Mouse (Mus musculus) CD4-positive, CD25-positive, alpha-beta regulatory T cell, adult 2 months (primary cell): ENCODE data around the gene Numa1.
A peak's percentile ranks its signal among the peaks of the same experiment; 100 is the strongest.

Experiments
- DNase-seq: peaks from one replicate; pipeline ENCODE4 v3.0.0-alpha.2; 2012; ENCODE audit warnings: low read depth, low spot score

The Numa1 gene

DNA sequence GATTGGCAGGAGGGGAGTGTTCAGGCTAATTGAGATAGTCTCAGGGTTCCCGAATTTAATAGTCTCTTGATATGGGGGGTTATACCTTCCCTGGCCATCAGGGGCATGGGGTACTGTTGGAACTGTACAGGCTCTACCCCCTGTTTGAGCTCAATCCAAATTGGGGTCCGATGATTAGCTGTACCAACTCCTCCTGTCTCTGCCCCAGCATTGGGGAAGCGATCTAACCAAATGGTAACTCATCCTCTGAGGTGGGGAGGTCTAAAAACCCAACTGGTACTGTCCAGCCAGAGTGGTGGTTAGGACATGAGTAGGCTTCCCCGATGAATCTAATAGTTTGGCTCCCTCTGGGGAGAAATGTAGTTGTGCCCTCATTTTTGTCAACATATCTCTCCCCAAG lies 3.1 kb downstream of the Numa1 start:
- no peak for DNase-seq

DNA sequence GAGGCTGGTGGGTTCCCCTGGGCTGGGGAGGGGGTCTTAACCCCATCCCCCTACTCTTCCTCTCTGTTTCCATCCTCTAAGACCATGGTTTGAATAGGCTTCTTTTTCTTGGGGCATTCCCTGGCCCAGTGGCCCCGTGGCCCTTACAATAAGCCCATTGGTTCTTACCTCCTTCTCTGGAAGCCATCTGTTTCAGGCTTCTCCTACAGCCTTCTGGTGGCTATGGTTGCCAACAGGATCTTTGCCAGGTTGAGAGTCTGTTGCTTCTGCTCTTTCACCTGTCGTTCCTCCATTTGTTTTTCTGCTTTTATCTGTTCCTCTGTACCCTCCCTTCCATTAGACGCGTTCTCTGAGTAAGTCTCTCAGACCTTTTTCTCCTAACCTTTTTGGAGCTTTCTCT lies 3.7 kb downstream of the Numa1 start:
- DNase-seq = no peak

DNA sequence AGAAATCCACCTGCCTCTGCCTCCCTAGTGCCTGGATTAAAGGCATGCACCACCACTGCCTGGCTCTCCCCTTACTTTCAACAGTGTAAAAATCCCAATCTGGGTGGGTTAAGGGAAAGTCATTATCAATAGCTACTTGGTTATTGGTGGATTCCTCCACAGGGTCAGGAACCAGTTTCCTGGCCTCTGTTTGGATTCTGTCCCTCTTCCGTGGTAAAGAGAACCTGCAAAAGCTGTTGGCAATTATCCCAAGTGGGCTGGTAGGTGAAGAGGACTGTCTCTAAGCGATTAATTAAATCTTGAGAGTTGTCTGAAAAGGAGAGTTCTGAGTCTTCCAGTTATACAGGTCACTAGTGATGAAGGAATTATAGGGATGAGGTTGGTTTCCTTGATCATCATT lies 4.4 kb downstream of the Numa1 start:
- no peak for DNase-seq

DNA sequence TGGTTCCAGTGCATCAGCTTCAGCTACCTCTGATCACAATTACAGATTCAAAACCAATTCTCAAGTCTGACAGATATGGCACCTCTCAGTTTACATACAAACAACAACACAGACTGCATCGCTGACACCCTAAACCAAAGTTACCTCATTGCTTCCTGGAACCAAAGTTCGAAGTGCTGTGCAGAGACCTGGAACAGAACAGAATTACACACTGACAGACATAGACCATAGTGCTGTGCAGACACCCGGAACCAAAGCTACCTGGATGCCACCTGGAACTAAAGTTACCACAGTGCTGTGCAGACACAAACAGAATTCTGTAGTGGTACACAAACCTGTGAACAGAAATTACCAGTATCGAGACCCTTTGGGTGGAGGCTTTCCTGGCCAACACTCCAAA lies 5.8 kb downstream of the Numa1 start:
- no peak for DNase-seq

DNA sequence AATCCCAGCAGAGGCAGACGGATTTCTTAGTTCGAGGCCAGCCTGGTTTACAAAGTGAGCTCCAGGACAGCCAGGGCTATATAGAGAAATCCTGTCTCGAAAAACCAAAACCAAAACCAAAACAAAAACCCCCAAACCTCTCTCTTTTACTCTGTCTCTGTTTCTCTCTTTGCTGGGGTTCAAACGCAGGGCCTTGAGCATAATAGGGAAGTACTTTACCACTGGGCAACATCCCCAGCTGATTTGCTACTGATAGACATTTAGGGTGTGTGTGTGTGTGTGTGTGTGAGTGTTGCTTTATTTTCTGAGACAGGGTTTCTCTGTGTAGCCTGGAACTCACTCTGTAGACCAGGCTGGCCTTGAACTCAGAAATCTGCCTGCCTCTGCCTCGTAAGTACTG lies 15.1 kb downstream of the Numa1 start:
- peak; percentile 15 for DNase-seq

DNA sequence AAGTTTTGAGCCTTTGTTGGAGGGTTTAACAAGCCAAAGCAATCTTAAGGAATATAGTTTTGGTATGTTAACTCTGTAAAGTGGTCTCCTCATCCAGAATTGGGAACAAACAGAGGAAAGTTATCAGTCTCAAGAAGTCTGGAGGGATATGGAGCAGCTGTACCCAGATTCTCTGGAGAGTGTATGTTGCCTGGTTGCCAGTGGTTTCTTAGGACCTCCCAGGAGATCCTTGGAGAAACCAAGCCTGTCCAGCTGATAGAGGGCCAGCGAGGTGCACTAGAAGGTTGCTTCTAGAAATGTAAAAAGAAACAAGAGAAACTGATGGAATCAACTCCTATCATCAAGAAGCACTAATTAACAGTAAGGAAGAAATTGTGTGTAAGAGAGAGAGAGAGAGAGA lies 17.7 kb downstream of the Numa1 start:
- DNase-seq = no peak

DNA sequence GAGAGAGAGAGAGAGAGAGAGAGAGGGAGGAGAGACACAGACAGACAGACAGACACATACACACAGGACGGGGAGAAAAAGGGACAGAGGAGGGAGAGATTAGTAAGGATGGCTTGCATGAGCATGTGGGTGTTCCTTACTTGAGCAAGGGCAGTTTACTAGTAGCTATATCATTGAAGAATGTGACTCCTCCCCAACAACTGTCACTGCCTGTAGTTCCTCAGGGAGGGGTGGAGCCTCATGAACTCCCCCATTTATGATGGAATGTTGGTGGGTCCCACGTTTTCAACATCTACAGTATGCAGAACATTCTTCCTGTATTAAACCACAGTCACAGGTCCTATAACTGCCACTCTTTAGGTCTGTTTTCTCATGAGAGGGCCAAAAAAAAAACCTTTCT lies 18.2 kb downstream of the Numa1 start:
- DNase-seq = no peak

DNA sequence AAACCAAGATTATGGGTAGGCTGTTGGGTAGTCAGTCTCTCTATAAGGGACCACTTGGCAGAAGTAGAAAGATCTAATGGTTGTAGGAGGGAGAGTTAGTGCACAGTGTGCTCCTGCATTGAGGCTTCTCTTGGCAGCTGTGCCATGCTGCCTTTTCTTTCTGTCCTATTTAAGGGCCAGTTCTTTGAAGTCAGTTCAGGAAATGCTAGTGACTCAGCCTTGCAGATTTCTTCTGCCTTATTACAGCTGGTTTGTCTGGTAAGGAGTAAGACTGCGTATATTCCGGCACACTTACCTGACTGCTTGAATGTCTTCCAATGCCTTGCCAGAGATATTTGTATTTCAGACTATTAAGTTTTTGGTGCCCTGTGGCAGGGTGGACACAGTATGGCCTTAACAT lies 20.3 kb downstream of the Numa1 start:
- no peak for DNase-seq

DNA sequence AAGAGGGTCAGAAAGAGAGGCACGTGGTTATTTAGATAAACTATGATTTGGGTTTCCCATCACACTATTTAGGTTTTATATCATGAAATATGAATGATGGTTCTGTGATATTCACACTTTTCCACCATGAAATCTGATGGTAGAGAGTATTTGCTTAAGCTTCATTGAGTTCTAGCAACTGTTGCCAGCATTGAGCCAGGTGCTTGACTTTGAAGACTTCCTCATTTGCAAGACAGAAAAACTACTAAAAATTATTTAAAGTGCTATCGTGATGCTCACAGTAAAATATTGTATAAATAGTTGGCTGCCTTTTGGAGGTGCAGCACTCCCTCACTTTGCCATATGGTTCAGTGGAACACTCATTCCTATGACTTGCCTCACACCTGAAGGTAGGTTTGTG lies 21.4 kb downstream of the Numa1 start:
- DNase-seq = no peak

DNA sequence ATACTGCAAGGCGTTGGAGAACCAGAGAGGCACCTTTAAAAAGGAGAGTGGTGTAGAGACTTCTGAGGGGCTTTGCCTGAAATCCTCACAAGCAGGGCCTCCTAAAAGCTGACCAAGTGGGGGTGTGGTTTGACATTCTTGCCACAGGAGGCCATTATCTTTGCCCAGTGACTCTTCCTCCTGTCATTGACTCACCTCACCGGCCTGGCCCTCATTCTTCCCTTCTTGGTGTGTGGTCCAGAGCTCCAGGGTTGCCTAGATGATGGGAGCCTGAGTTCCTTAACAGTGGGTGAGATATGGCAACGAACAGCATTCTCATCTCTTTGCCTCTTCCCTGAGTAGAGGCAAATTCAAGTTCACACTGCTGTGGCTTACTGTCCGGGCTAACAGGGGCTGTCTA lies 22.0 kb downstream of the Numa1 start:
- DNase-seq = no peak

DNA sequence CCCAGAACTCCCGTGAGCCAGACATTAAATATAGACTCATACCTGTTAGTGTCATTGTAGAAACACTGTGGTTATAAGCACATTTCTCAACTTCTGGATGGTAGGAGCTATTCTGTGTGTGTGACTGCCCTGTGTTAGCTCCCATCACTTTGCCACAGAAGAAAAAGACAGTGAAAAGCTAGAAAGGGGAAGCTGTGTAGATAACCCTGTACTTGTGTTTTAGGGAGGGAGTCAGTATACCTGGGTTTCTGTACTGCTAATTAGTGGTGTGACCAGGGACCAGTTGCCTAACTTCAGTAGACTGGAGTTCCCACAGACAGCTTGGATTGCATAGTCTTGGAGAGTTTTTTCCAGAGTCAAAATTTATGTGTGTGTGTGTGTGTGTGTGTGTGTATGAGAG lies 22.6 kb downstream of the Numa1 start:
- DNase-seq = no peak

DNA sequence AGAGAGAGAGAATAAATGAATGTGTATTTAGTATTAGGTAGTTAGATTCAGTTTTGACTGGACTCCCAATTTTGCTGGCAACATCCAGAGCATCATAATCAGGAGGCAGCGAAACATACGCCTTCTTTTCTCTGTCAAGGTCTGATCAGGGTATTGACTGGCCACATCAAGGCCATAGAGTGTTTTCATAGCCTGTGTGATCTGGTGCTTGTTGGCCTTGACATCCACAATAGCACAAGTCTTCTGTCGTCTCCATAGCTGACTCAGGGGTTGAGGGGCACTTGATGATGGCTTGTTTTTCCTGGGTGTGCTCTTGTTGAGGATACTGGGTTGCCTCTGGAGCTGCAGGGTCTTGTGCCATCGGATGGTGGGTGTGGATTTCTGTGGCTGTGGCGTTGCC lies 23.0 kb downstream of the Numa1 start:
- no peak for DNase-seq

DNA sequence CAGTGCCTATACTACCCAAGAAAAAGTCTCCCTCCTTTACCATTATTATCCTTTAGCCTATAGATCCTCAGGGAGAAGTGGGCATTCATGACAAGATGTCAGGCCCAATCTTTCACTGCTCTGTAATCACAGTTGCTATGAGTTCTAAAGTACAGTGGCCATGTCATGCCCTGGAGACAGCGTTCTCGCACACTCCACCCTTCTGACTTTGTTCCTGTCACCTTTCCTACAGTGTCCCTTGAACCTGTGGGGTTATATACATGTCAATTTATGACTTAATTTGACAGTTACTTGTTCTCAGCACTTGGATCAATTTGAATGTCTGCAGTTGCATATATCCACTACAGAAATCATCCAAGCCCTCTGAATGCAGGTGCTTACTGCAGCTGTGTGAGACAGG lies 28.9 kb downstream of the Numa1 start:
- no peak for DNase-seq

DNA sequence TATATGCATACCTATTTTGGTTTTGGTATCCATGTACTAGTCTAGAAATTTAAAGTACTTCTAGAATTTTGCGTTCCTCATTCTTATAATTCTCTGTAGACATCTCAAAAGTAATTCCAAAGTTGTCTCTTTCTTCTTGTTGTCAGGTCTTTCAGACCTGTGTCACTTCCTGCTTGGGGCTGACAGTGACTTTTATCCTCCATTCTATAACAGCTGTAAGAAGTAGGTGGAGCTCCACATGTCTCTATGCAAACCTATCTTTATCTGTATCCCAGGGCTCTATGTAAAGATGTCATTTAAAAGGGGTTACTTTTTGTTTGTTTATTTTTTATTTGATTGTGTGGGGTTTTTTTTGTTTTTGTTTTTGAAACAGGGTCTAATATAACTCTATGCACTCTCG lies 29.7 kb downstream of the Numa1 start:
- DNase-seq = peak; percentile 32

DNA sequence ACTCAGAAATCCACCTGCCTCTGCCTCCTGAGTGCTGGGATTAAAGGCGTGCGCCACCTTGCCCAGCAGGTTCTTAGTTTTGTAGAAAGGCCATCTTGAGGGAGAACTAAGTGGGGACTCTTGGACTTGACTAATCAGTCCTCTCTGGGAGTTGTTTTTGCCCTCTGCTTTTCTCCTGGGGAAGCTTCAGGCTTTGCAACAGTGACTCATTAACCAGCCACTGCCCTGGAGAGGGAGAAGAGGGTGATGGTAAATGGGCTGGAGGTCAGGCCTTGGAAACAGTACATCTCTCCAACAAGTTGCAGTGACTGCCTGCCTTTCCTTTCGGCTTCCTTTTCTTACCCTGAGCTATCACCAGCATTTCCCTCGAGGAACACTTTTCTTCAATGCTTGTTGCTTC lies 30.6 kb downstream of the Numa1 start:
- no peak for DNase-seq

DNA sequence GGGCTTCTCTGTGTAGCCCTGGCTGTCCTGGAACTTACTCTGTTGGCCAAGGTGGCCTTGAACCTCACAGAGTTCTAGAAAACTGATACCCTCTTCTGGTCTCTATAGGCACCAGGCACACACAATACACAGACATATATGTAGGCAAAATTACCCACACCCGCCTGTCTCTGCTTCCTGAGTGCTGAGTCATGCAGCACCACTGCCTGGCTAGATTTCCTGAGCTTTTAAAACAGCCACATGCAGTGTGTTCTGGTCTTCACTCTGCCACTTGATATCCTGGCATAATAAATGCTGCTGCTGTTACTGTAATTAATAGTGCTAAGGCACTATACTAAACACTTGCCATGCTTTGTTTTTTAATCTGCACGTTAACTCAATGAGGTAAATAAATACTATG lies 31.7 kb downstream of the Numa1 start:
- peak; percentile 43 for DNase-seq

DNA sequence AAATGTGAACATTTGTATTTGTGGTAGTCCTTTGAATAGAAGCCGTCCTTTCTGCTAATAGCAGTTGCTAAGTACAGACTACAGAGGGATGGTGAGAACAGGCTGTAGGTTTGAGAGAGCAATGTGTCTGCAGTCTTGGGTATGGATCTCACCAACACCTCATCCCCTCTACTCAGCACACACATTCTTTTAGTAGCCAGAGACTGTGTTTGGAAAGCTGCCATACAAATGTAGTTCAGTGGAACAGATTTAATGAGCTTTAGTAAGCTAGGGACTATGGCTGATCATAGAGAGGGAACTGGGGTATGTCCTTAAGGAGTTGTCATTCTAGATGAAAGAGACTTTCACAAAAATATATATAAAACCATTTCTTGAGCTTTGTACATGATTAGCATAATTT lies 33.3 kb downstream of the Numa1 start:
- no peak for DNase-seq

DNA sequence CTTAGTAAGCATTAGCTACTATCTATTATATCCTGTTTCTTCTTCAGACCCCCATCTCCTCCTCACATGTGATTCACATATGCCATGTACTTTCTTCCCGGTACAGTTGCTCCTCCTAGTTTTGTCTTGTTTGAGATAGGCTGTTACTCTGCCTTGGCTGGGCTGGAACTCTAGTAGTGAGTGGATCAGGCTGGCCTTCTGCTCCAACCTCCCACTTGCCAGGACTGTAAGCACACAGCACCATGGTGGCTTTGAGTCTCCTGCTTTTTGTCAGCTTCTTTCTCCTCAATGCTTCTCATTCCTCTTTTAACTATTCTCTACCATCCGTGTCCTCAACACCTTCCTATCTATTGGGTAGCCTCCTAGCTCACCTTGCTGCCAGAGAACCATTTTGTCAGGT lies 34.8 kb downstream of the Numa1 start:
- no peak for DNase-seq

DNA sequence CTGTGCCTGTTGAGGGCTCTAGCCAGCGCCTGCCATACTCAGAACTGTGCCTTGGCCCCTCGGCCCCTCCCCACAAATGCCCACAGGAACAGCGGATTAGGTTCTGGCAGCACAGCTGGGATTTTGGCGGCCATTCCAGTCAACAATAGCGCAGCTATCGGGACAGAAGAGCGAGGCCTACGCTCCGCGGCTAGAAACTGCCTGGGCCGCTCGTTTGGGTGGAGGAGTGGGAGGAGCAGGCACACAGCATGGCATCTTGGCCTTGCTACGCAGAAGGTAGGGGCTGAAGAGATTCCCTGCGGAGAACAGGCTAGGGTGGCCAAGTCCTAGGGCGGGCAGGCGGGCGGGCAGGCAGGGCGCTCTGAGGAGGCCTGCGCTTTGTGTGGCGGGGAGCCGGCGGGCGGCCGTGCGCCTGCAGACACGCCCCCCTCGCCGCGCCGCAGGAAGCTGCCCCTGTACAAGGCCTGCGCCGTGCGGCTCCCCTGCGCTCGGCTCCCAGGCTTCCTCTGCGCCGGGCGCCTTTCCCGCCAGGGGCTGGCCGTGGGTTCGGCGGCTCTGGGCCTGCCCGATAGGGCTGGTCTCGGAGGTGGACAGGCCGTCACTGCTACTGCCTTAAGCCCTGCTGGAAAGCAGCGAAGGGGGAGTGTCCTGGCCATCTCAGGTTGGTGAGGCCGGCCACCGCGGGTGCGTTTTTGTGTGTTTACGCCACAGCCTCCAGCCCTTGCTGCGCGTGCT lies 36.0 kb downstream of the Numa1 start:
- DNase-seq = peak; percentile 89

DNA sequence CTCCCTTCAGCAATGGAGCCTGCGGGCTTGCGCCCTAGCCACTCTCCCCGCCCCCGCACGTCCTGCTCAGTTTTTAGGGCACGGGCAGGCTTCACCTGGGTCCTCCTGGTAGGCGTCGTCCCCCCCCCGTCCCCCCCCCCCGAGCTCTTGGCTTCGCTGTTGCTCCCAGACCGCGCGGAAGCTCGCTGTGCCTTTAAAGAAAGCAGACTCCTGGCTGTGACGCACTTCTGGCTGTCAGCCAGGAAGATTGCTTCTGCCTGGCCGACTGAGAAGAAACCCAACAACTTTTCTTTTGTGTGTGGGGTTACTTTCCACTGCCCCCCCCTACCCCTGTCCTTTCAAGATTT lies 36.5 kb downstream of the Numa1 start:
- DNase-seq = peak; percentile 93

DNA sequence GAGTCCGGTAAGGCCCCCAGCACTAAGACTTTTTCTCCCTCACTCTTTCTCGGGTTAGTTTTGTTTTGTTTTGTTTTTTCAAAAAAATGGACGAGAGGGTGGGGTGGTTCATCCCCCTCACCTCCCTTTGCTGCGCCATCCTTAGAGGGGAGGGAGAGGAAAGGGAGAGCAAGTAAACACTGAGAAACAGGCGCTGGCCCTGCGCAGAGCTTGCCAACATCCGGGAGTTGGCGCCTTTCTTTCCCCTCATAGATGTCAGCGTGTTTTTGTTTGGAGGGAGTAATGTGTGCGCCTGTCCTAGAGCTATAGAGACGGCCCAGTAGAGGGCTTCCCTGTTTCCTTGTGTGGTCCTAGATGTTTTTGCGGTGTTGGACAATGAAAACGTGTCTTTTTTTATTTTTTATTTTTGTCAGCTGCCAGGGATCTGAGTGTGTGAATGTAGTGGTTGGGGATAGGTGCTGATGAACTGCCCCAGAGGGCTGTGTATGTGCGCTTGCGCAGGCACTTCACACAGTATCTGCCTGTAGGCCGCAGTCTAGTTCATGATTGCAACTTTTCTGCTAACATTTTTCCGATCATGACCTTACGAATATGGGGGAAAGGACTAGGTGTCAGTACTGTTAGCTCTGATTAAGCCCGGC lies 37.0 kb downstream of the Numa1 start:
- peak; percentile 82 for DNase-seq

DNA sequence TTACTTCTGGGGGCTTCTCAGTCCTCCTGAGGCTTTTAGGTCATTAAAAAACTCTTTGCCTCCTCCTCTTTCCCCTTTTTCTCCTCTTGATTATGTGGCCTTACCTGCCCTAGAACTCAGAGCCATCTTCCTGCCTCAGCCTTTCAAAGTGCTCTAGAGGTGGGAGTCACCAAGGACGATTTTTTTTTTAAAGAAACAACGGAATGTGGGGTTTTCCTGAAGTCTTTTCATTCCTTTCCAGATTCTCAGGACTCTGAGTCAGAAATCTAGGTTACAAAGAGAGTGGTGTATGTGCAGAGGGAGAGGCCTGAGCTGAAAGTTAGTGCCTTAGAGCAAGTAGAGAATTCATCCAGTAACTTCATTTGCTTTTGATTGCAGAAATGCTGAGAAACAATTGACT lies 37.8 kb downstream of the Numa1 start:
- DNase-seq = no peak

DNA sequence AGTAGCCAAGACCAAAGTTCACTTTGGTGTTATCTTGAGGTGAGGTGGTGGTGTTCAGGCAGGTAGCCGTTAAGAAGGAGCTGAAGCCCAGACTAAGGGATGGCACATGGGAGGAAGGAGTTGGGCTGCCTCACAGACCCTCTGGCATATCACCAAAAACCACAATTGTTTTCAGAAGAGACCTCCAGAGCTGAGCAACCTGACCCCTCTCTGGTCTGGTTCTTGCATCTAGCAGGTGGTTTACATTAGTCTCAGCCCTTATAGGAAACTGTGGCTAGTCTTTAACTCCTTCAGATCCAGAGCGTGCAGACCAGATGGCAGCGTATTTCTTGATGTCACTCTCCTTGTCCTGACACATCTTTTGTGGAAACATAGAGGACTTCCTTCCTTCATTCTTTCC lies 39.8 kb downstream of the Numa1 start:
- no peak for DNase-seq

DNA sequence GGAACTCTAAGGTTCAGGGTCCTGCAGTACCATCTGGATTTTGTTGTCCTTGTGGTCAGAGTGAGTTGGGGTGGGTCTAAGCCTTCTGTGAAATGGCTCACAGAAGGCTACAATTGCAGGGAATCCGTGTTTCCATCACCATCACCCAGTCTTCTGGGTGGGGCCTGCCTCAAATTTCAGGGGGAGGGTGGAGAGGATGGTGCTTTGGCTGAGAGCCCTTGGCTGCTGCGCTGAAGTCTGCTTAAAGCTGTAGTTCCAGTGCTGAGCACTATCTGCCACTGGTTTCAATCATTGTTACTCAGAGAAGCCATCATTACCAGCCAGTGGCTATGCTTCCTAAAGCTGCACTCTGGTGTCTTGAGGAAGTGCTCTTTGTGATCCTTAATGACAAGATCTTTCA lies 40.6 kb downstream of the Numa1 start:
- DNase-seq = no peak
